ENCODE assay signal across 3 mouse cellular contexts in genomic region chr5:22425706-22426417, GRCm38 (mm10).
DNase-seq lines count a peak whose midpoint lies in the region.

No protein-coding gene starts in this region.

- DNase-seq in ES-CJ7 (ENCODE audit: low read depth, low spot score) (peak; percentile 26), R1 (ENCODE audit: low read depth, low spot score) (peak; percentile 86), ZHBTc4 (ENCODE audit: low read depth, low spot score) (peak; percentile 52)

Comparison
In these comparisons a context has a peak if more than half of its experiments do, and no peak if none do; other contexts are left out.
1. DNase-seq: peak in every context shown above with its lines; median percentile 86 in R1; 52 in ZHBTc4; 26 in ES-CJ7.